Mouse (Mus musculus) liver, postnatal 0 days (tissue): ENCODE measurements around the gene Cbarp.

ENCODE experiments used
- CTCF ChIP-seq: sonication (generic); IDR thresholded peaks from 2 replicates; pipeline ENCODE4 v1.5.1; 2016; ENCODE audit warnings: antibody characterized with exemption, low read depth
- EP300 ChIP-seq: IDR thresholded peaks from 2 replicates; pipeline ENCODE4 v1.6.1; 2016; ENCODE audit warnings: antibody characterized with exemption, low read depth, mild to moderate bottlenecking

DNA sequence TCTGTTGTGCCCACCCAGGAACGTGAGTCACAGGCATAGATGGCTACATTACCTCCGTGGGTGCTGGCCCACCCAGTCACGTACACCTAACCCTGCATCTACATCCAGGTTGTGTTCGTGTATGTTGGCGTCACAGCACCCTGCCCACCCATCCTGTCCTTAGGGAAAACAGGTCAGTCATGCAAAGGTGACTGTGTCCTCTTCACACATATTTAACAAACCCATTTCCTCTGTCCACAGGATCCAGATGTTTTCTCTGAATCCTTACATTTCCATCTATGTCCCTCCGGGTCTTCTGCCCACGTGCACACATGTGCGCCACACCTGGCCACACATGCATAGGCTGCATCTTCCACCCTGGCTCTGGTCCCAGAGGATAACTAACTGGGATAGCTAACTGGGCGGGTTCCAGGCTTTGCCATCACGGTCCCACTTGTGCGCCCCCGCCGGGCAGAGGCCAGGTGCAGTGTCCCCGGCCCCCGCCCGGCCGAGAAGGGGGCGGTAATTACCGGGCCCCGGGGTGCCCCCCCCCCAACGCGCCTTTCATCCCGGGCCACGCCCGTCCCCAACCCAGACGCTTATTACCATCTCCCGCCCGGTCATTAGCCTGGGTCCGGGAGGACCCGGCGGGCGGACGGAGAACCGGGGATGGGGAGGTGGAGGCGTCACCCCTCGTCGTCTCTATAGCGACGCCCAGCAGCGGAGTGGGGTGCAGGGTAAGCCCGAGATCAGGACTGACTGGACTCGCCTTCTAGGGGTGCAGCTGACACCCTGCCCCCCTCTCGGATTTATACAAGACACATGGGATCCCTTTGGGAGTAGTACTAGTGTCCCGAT lies 23.7 kb upstream of the Cbarp start:
- TF ChIP-seq CTCF (no peak), EP300 (no peak)
